Mouse (Mus musculus): ENCODE measurements at regions not wholly inside any gene's neighbourhood (a gene's known extent, or its start where the extent isn't known, plus 50 kb on each side); places are given as distances from the start of the nearest gene placed in this dataset.

DNA sequence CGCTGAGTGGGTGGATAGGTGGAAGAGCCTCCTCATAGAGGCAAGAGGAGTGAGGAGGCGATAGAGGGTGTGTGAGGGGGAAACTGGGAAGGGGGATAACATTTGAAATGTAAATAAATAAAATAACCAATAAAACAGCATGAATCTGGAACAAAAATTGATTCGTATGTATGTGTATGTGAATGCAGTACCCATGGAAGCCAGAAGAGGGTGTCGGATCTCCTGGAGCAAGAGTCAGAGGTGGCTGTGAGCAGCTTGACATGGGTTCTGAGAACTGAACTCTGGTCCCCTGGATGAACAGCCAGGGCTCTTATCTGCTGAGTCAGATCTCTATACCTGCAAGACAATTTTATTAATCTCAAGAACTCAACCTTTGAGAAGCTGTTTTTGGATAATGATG lies 81.4 kb downstream of the Tfap2b start:
- no peak for DNase-seq

DNA sequence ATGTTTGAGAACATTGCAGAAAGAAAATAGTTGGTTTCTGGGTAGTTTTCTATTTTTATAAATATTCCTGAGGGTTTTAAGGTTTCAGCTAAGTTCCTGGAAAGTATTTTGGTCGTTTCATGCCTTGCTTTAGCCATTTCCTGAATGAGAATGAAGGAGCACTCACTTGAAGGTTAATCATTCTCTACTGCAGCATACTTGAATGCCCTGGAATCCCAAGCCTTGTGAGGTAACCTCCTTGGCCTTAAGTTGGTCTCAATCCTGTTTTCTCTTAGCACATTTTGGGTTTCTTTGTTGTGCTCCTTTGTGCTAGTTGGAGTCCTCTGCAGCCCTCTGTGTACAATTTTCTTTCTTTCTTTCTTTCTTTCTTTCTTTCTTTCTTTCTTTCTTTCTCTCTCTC lies 112.9 kb downstream of the Tfap2b start:
- DNase-seq = no peak

DNA sequence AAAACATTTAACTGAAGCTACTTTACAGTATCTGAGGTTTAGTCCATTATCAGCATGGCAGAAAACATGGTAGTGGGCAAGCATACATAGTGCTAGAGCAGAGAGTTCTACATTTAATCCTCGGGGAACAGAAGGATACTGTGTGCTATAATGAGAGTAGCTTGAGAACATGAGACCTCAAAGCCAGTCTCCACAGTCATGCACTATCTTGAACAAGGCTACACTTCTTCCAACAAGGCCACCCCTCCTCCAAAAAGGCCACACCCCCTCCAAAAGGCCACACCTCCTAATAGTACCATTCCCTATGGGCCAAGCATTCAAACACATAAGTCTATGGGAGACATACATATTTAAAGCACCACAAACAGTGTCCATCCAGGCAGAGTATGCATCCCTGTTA lies 127.3 kb downstream of the Tfap2b start:
- no peak for DNase-seq

DNA sequence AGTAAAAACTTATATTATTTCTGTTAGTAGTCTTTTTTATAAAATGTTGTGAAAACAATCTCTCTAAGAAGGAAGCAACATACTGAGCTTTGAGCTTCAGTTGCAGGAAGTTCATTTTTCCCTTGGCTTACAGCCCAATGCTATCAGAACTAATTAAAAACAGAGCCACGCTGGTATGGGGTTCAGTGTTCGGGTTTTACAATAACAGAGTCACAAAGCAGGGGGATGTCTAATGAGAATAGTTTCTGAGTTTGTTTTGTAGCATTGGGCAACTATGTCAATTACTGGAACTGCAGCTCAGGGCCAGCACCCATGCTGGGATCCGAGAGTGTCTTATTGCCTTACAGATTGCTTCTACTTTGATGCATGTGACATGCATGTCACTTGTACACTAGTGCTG lies 128.5 kb downstream of the Tfap2b start:
- DNase-seq = peak; percentile 6 to 32

DNA sequence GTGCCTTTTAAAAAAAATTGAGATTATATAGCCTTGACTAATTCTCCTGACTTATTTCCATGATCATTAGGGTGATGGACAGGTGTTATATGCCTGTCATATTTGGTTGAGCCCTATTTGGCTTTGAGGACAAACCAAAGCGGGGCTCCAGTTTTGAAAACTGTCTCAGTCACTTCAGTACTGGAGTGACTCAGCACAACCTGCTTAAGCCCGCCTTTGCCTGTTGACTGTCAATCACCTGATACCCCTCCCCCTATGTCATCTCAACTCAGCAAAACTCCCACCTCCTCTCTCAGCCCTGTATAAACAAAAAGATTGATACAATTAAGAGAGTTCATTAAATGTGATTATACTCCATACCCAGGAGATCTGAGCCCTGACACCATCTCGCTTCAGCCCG lies 135.7 kb downstream of the Tfap2b start:
- no peak for DNase-seq

DNA sequence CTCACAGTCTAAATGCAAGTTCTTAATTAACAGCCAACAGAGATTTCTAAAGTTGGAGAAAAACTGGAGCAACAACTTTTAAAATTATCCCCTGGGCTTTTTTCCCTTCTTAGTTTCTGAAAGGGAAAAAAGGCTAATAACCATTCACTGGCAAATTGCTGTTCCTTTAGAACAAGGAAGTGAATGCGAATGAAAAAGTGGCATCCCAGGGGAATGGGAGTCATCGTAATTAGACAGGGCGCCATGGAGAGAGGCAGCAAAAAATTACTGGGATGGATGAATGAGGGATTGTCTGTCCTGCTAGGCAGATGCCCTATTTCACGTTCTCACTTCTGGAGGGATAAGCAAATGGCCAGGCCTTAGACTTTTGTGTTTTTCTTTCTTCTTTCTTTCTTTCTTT lies 141.8 kb downstream of the Tfap2b start:
- peak; percentile 1 to 4 for DNase-seq

DNA sequence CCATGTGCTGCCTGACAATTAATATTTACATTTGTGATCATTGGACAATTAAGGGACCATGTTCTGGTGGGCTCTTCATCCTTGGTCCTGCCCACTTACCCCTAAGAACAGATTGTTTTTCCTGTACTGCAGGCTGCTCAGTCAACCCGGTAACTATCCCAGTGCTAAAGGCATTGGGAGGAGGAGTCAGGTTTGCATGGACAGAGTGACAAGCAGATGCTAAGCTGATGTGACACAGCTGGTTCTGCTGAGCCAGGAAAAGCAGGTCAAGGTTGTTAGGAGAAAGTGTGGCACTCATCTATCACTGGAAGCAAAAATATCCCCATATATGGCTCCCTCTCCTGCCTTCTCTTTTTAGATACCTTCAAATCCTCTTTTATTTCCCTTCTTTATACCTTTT lies 176.1 kb downstream of the Tfap2b start:
- no peak for DNase-seq

DNA sequence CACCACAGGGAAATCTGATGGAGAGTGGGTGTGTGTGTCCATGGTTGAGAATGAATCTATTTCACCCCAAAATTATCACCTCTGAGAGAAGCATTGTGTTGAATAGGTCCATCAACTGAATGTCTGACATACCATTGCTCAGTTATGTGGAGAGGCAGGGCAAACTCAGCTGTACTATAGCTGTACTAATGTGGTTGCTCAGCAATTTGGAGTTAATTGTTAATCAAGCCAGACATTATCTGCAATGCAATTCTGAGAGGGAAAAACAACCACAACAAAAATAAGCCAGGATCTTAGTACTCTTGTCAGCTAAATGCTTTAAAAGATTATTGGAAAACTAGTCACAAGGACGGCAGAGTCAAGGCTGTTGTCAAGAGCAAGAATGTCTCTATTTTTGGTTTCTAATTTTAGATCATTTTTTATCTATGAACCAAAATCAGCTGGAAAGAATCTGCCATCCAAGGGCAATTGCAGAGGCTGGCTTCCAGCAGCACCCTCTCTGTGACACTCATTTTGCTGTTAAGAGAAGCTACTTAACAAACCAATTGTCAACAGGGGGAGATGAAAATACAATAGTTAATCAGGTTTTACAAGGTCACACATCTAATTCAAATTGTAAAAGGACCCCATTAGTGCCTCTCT lies 180.3 kb downstream of the Tfap2b start:
- DNase-seq = no peak

DNA sequence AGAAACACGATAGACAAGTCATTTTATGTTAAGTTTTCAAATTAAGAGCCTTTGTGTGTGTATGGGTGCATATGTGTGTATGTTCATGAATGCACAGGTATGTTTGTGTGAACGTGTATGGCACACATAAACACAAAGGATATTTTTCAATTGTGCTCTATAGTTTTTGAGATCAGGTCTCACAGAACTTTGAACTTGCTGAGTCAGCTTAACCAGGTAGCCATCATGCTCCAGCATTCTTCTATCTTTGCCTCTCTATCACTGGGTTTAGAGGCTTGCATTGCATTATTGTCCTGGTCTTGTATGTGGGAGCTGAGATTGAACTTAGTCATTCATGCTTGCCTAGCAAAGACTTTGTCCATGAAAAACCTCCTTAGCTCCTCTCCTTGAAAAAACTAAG lies 198.8 kb downstream of the Tfap2b start:
- no peak for DNase-seq

DNA sequence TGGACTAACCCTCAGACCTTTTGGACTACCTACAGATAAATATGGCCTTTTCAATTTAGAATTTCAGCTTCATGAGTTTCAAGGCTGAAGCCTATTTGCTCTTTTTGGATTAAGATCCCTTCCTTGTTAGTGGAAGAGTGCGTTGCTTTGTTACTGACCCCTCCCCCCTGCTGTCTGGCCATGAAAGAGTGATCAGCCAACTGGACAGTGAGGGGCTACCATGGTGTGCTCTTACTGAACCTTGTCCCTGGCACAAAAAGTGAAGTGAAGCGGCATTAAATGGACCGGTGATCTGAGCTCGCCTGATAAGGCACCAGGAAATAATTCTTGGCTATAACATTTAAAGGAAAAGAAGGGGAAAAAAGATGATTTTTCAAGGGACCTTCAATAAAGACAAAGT lies 203.6 kb downstream of the Tfap2b start:
- peak; percentile 5 to 13 for DNase-seq

DNA sequence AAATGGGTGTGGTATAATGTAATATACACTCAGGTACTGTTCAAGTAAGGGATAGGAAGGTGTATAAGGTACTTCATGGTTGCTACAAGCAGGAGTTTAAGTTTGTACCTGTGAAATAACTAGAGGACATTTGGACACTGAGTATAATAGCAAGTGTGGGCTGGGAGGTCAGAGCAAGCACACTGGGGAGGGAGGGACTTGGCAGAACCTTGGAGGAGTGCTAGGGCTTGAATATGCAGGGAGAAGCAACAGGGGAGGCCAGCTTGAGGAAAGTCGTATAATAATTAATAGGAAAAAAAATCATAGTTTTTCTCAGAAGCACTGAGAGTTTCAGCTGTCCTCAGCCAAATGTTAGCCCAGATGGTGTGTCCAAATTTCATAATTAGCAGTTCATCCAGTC lies 212.4 kb downstream of the Tfap2b start:
- DNase-seq = peak in 1 of 2 experiments; percentile 7

DNA sequence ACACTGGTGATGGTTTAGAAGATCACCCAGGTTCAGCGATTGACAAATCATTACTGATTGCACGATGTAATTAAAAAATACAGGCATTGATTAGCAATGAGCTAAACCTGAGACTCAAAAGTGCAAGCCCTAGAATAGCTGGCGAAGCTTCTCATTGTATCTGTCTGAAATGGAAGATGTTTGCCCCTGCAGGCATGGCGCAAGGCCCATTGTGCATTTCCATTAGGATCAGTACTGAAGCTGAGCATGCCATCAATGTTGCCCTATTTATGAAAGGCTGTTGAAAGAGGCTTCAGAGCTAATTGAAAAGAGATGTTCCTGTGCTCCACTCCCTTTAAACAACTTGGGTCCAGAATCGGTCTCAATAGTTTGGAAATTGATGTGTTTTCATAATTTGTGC lies 242.1 kb downstream of the Tfap2b start:
- peak; percentile 30 to 54 for DNase-seq

DNA sequence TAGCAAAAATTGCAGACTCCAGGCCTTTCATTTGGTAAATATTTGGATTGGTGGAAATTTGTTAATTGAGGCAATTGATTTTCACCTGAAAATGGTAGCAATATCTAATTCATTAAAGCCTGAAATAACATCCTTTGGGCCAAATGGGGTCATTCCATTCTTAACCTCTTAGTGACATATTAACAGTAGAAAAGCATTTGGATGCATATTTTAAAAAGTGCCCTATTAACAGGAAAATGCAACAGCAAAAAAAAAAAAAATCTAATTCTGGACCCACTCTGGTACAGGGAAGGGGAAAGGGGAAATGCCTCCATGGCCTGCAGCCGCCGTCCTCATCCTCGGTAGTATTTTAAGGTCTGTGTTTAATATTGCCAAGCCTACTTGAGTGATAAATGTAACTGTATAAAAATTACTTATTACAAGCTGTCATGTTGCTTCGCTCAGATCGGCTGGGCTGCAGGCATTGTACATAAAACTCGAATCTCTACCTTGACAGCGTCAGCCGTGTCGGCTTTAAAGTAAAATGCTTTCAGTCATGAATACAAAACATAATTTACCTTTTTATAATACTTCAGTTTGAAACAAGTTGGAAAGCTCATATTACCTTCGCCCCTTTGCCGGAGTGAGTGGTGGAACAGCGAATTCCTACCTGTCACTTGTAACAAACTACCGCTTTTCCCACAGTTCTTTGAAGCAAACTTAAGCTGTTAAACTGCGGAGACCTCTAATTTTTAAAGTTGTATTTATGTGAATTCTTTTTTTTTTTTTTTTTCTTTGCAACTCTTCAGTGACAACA lies 250.1 kb downstream of the Tfap2b start:
- no peak for DNase-seq

DNA sequence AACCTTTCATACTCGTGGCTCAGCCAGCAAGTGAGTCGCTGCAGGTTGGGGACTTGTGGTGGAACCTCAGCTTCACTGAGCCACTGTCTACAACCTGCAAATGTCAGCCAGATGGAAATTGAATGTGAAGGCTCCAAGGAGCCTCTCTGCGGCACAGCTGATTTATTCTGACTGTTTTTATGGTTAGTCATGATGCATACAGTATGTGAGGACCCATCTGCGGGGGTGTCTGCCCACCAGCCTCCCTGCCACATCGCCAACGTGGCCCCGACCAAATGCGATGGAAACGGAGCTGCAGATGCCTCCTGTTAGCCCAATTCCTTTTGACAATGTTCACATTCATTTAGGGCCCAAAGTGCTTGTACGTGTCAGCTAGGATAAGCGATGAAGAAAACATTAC lies 251.2 kb downstream of the Tfap2b start:
- no peak for DNase-seq

DNA sequence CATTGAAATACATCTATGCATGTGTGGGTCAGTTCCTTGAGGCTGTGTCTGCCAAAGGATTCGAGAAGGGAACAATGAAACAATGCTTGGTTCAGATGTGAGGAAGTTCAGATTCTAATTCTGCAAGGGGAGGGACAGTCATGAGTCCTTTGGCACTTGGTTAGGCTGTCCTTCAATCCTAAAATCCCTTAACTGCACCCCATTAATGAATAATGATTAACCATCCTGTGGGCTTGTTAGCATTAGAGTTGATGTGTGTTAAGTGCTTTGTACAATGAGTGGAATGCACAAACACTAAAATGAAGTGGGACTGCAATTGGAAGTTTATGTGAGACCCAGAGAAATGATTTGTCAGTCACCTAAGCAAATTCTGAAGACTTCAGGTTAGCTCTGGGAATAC lies 264.8 kb downstream of the Tfap2b start:
- no peak for DNase-seq
